Mouse (Mus musculus): Measurements from ENCODE around the gene Nsmce4a. TPM values are rescaled to one million over a fixed set of nuclear protein-coding genes. Genes with fewer than 3 reads are reported as not detected.

Nsmce4a gene
- total and polyA plus RNA-seq, 3 experiments = 67.6 to 208 (median 97.9) TPM

DNA sequence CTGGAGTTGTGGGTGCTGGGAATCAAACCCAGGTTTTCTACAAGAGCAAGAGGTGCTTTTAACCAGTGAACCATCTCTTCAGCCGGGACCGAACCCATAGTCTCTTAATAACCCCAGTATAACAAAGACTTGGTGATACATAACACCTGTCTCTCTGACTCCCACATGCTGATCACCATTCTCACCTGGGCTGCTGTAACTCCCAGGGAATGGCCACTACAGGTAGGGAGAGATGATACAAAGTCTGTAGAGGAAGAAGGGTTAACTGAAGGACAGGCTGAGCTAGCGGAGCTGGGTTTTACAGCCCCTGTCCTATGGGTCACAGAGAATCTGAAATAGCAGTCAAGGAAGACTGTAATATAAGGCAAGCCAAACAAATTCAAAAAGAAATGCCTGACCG, 29.7 kb downstream of the Nsmce4a start:
- dilution Hi-C loops (cut with MboI; ENCODE audit: extremely low pct_ligation_motif_present, extremely low pct_unique_long_range_greater_than_20kb, low sequenced_read_pairs) (no loop called here), in situ Hi-C loops (cut with MboI; ENCODE audit: low pct_ligation_motif_present, low pct_unique_long_range_greater_than_20kb, low sequenced_read_pairs) (no loop called here)
- no peaks in the 10 kb centered on the region for H3K27me3 ChIP-seq (replicated peaks)
- no peaks in the 10 kb centered on the region for H3K9me3 ChIP-seq (replicated peaks; ENCODE audit: low read length)
- no peak for TF ChIP-seq USF1 (IDR thresholded peaks at IDR 0.05; ENCODE audit: low read depth, low read length)
- no peak for TF ChIP-seq MXI1 (IDR thresholded peaks at IDR 0.05; ENCODE audit: low read depth, low read length)
- TF ChIP-seq MYC (IDR thresholded peaks at IDR 0.05; ENCODE audit: low read depth, low read length) = no peak
- TF ChIP-seq ZC3H11A (IDR thresholded peaks at IDR 0.05; ENCODE audit: low read depth, low read length) = no peak
- no peak for TF ChIP-seq E2F4 (IDR thresholded peaks at IDR 0.05; ENCODE audit: insufficient replicate concordance, low read depth, low read length)
- TF ChIP-seq IRF4 (IDR thresholded peaks at IDR 0.05; ENCODE audit: low read depth, low read length) = no peak
- no peak for TF ChIP-seq HCFC1 (IDR thresholded peaks at IDR 0.05; ENCODE audit: low read depth, low read length)
- no peak for TF ChIP-seq GABPA (IDR thresholded peaks at IDR 0.05; ENCODE audit: insufficient replicate concordance, low read depth, low read length)
- no peak for TF ChIP-seq JUND (conservative IDR thresholded peaks at IDR 0.05; ENCODE audit: low read depth, low read length)
- no peak for TF ChIP-seq EP300 (IDR thresholded peaks at IDR 0.05; ENCODE audit: low read length)
- TF ChIP-seq ETS1 (conservative IDR thresholded peaks at IDR 0.05; ENCODE audit: low read depth, low read length) = no peak
- TF ChIP-seq TCF12 (IDR thresholded peaks at IDR 0.05; ENCODE audit: low read depth, low read length) = no peak
- TF ChIP-seq PAX5 (IDR thresholded peaks at IDR 0.05; ENCODE audit: low read length) = no peak
- no peak for TF ChIP-seq NRF1 (IDR thresholded peaks at IDR 0.05; ENCODE audit: low read depth, low read length)
- no peak overlapping the region for H3K4me2 ChIP-seq (ENCODE audit: insufficient read depth, low read depth, poor library complexity, severe bottlenecking)
- H3K27ac ChIP-seq (ENCODE audit: insufficient read depth, low read depth) = no peak overlapping the region
- H3K4me1 ChIP-seq (ENCODE audit: control insufficient read depth in 1 of 2, insufficient read depth in 2 of 2) = peaks cover 10 to 21% of the 10 kb centered on the region in 2 experiments; a peak in 3 of 4 replicates
- H3K79me2 ChIP-seq (replicated peaks; ENCODE audit: control insufficient read depth, extremely low read depth, insufficient read depth, poor library complexity, severe bottlenecking) = peaks cover 38% of the 10 kb centered on the region
- H3K9ac ChIP-seq (ENCODE audit: insufficient read depth, low read depth) = no peak overlapping the region
- H3K4me3 ChIP-seq (replicated peaks in 1 of 3; ENCODE audit: low read depth in 2 of 3, low read length in 2 of 3, poor library complexity in 1 of 3) = no peak overlapping the region
- peaks cover 46 to 70% of the 10 kb centered on the region in 2 experiments for H3K36me3 ChIP-seq (replicated peaks in 1 of 2; ENCODE audit: control insufficient read depth in 1 of 2, insufficient read depth in 1 of 2, low read length in 1 of 2)
- no peak for DNase-seq (ENCODE audit: extremely low read depth)

DNA sequence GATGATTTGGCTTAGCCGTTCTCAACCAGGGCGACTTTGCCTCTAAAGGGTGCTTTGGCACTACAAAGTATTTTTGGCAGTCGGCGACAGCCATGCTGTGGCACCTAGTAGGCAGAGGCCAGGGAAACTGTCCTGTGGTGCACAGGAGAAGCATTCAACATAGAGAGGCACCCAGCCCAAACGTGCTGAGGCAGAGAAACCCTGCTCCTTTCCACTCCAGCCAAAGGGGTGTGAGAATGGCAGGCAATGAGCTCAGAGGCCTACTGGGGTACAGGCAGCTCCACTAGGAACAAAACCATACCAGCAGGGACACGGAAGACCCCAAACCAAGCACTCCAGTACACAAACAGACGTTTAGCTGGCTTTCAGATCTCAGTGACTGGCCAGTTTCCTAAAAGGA, 32.7 kb downstream of the Nsmce4a start:
- Histone ChIP-seq H3K4me3 (replicated peaks in 1 of 3; ENCODE audit: low read depth in 2 of 3, low read length in 2 of 3, poor library complexity in 1 of 3) (no peak overlapping the region), H3K27ac (ENCODE audit: insufficient read depth, low read depth) (no peak overlapping the region), H3K4me2 (ENCODE audit: insufficient read depth, low read depth, poor library complexity, severe bottlenecking) (no peak overlapping the region), H3K4me1 (ENCODE audit: control insufficient read depth in 1 of 2, insufficient read depth in 2 of 2) (peaks cover 0 to 8% of the 10 kb centered on the region in 2 experiments; a peak in 2 of 4 replicates), H3K79me2 (replicated peaks; ENCODE audit: control insufficient read depth, extremely low read depth, insufficient read depth, poor library complexity, severe bottlenecking) (peaks cover 24% of the 10 kb centered on the region), H3K9ac (ENCODE audit: insufficient read depth, low read depth) (no peak overlapping the region), H3K27me3 (replicated peaks) (no peaks in the 10 kb centered on the region), H3K9me3 (replicated peaks; ENCODE audit: low read length) (no peaks in the 10 kb centered on the region), H3K36me3 (replicated peaks in 1 of 2; ENCODE audit: control insufficient read depth in 1 of 2, insufficient read depth in 1 of 2, low read length in 1 of 2) (peaks cover 63 to 96% of the 10 kb centered on the region in 2 experiments)
- dilution Hi-C loops (cut with MboI; ENCODE audit: extremely low pct_ligation_motif_present, extremely low pct_unique_long_range_greater_than_20kb, low sequenced_read_pairs) (no loop called here), in situ Hi-C loops (cut with MboI; ENCODE audit: low pct_ligation_motif_present, low pct_unique_long_range_greater_than_20kb, low sequenced_read_pairs) (no loop called here)
- no peak for DNase-seq (ENCODE audit: extremely low read depth)
- TF ChIP-seq E2F4 (IDR thresholded peaks at IDR 0.05; ENCODE audit: insufficient replicate concordance, low read depth, low read length) = no peak
- TF ChIP-seq ZMIZ1 (IDR thresholded peaks at IDR 0.05; ENCODE audit: low read depth, low read length) = no peak
- no peak for TF ChIP-seq MAX (IDR thresholded peaks at IDR 0.05; ENCODE audit: low read length)
- TF ChIP-seq IRF4 (IDR thresholded peaks at IDR 0.05; ENCODE audit: low read depth, low read length) = no peak
- no peak for TF ChIP-seq ZNF384 (IDR thresholded peaks at IDR 0.05; ENCODE audit: low read depth, low read length)
- no peak for TF ChIP-seq TBP (conservative IDR thresholded peaks at IDR 0.05; ENCODE audit: low read depth, low read length)
- no peak for TF ChIP-seq TCF12 (IDR thresholded peaks at IDR 0.05; ENCODE audit: low read depth, low read length)
- no peak for TF ChIP-seq KAT2A (IDR thresholded peaks at IDR 0.05; ENCODE audit: insufficient replicate concordance, low read length)
- no peak for TF ChIP-seq CTCF (conservative IDR thresholded peaks at IDR 0.05 in 1 of 2, IDR thresholded peaks at IDR 0.05 in 1 of 2; ENCODE audit: low read depth in 2 of 2, low read length in 2 of 2)
